Mouse (Mus musculus) embryonic facial prominence, embryonic 12.5 days (tissue): ENCODE data around the gene Prl7d1. TPM values are rescaled to one million over a fixed set of nuclear protein-coding genes. Genes with fewer than 3 reads are reported as not detected.
"Not testable (repeated sequence)": the region's sequence is repeated elsewhere in the genome, so short reads cannot be mapped to it uniquely, and the experiment has no call there.

Experiments used
- ATAC-seq: fragments of 200-750 bp; cut with Nextera tagmentation; 2 replicates; pipeline ENCODE4 v1.8.0; 2017; ENCODE audit not compliant: insufficient number of reproducible peaks, insufficient read depth, low FRiP score, low TSS enrichment
- H3K27ac ChIP-seq: fragments of 300-500 bp; sonication (generic); 2 replicates; pipeline ENCODE4 v1.5.1; 2016; ENCODE audit warnings: mild to moderate bottlenecking
- H3K27me3 ChIP-seq: fragments of 300-500 bp; sonication (generic); 2 replicates; pipeline ENCODE4 v1.6.1; 2016; ENCODE audit warnings: mild to moderate bottlenecking, moderate library complexity
- H3K36me3 ChIP-seq: fragments of 300-500 bp; sonication (generic); 2 replicates; pipeline ENCODE4 v1.6.1; 2016; ENCODE audit warnings: mild to moderate bottlenecking
- H3K4me1 ChIP-seq: fragments of 300-500 bp; sonication (generic); 2 replicates; pipeline ENCODE4 v1.6.1; 2016
- H3K4me2 ChIP-seq: fragments of 300-500 bp; sonication (generic); replicated peaks from 2 replicates; pipeline ENCODE4 v1.6.1; 2016; ENCODE audit warnings: mild to moderate bottlenecking, moderate library complexity
- H3K4me3 ChIP-seq: fragments of 300-500 bp; sonication (generic); 2 replicates; pipeline ENCODE4 v1.5.1; 2016; ENCODE audit warnings: mild to moderate bottlenecking
- H3K9ac ChIP-seq: fragments of 300-500 bp; sonication (generic); 2 replicates; pipeline ENCODE4 v1.6.1; 2016; ENCODE audit warnings: mild to moderate bottlenecking, moderate library complexity
- H3K9me3 ChIP-seq: fragments of 300-500 bp; sonication (generic); 2 replicates; pipeline ENCODE4 v1.6.1; 2016; ENCODE audit warnings: mild to moderate bottlenecking, moderate library complexity
- WGBS: fragments of 180-500 bp; shearing (Covaris S2); methylation state at CpG from one replicate; pipeline ENCODE4 v1.1.7; 2016; 5-methylcytosine and 5-hydroxymethylcytosine counted together
- polyA plus RNA-seq: library from polyadenylated mRNA; unstranded; fragments of >200 nt; fragmentation: Nextera tagmentation; extraction: Ambion mirVana; gene quantifications from 2 replicates; pipeline ENCODE4 v1.2.1, GENCODE M21; 2016

Prl7d1 gene
- not detected in 2 replicates for polyA plus RNA-seq

DNA sequence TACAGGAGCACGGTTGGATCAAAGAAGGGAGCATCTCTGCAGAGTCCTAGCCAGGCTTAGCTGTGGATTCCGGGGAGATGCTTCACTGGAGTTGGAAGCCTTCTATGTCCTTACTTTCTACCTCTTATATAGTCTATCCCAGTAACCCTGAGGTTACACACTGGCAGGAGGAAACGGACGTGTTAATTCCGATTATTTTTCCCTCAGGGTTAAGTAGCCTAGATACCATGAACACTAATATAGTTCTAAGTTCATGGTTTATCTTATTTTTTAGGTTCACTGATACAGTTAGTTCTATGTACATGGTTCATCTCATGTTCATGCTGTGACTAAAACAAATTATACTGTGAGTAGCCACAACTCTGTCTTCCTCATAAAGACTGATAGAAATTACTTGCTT lies at the start of gene Prl7d1:
Gene Prl7d1, minus strand, starts transcription at position 101 of the 400 bp plus-strand sequence.
- Histone ChIP-seq H3K36me3 (no peaks in the 10 kb centered on the region), H3K27ac (no peak within 1 kb of the TSS), H3K4me1 (no peaks in the 10 kb centered on the region), H3K9ac (no peak within 1 kb of the TSS), H3K4me2 (no peak within 1 kb of the TSS), H3K9me3 (no peaks in the 10 kb centered on the region), H3K27me3 (no peaks in the 10 kb centered on the region), H3K4me3 (no peak within 1 kb of the TSS)
- WGBS: 86% methylated on average over 5 of the region's 5 CpGs
- no peak for ATAC-seq

DNA sequence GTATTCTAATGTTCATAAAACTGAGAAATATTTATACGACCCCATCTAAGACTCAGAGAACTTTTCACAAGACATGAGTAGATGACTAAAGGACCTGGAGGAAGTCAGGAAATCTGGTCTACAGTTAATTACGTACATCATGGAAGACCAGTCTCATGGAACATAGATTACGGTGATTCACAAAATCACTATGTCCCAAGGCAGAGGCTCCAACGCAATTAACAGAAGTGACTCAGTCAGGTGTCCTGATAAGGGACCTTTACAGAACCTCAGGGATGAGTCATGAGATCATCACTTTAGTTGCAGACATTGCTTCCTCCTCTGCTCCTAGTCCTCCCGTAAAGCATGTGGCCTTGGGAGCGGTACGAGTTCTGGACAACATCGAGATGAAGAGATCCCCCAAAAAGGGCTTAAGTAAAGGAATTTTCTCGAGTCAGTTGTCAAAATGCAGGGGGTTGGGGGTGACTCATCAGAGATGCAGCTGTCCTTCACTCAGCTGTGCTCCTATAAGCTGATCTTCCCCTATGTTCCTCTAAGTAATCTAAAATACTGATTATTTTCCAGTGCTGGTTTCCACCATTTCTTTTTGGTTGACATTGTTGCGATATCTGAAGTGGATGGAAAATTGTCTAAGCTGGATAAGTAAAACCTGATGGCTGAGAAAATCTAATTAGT lies 18.1 kb upstream of the Prl7d1 start:
- Histone ChIP-seq H3K9ac (no peak overlapping the region), H3K36me3 (no peaks in the 10 kb centered on the region), H3K9me3 (no peaks in the 10 kb centered on the region), H3K27ac (no peak overlapping the region), H3K27me3 (no peaks in the 10 kb centered on the region), H3K4me3 (no peak overlapping the region), H3K4me1 (no peaks in the 10 kb centered on the region), H3K4me2 (no peak overlapping the region)
- 89% methylated on average over 10 of the region's 10 CpGs for WGBS
- no peak for ATAC-seq

DNA sequence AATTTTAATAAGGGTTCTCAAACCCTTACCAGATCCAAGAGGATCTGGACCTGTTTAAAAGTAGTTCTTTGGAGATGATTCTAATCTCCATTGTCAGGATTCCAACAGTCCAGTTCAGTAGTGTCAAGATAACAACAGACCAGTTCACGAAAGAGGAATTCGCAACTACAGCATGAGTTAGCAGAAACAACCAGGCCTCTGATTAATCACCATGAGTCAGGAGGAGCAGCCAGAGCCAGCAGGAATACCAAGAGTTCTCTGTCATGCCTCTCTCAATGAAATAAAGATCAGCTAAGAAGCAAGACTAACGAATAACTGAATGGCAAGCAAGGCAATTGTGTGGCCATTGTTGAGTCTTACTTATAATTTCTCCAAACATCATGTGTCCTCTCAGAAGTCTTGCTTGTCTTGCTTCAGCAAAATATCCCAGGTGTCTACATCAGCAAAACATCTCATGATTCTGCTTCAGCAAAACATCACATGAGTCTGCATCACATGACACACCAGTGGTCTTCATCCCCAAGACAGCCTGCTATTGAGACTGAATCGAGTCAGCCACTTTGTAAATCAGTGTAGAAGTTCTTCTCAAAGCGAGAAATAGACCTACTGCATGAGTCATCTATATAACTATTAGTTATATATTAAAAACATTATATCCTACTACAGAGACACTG lies 13.9 kb upstream of the Prl7d1 start:
- not testable (repeated sequence) for H3K9ac ChIP-seq, H3K4me3 ChIP-seq, H3K4me1 ChIP-seq, H3K9me3 ChIP-seq, H3K27ac ChIP-seq, H3K36me3 ChIP-seq, H3K27me3 ChIP-seq, H3K4me2 ChIP-seq, ATAC-seq
- WGBS: 91% methylated on average over 5 of the region's 5 CpGs

DNA sequence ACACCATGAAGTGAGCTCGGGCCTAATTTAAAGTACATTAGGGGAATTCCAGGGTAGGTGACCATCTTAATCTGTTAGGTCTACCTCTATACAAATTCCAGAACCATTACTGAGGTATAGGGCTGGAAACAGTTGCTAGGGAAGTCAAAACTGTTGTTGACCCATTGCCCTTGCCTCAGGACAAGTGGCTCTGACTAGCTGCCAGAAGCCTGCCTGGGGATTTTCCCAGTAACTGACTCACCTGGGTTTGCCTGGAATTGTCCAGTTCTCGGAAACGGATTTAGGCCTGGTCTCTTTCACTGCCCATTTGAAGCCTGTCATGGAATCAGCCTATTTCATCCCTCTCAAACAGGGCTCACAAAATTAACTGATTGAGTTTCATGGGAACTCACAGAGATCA lies 8.5 kb upstream of the Prl7d1 start:
- not testable (repeated sequence) for H3K36me3 ChIP-seq, H3K27me3 ChIP-seq, ATAC-seq, H3K4me3 ChIP-seq, H3K9ac ChIP-seq, H3K27ac ChIP-seq, H3K4me1 ChIP-seq, H3K9me3 ChIP-seq, H3K4me2 ChIP-seq
- WGBS: 84% methylated on average over 3 of the region's 3 CpGs

DNA sequence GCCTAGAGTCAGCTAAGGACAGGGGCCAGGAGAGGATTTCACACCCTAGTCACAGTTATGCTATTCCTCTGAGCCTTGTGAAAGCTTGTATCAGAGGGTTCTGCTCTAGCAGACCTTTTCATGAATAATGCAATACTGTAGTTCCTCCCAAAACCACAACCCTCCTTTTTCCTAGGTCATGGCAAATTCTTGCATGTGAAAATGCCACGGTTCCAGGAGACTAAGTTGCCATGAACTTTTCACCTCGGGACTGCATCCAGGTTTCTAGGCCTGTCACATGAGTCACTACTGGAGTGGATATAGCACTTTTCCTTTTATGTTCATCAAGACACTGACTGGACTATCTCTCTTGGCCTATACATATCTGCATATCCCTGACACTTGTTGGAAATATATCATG lies 10.0 kb downstream of the Prl7d1 start:
- WGBS: 60% methylated on average over 2 of the region's 2 CpGs
- Histone ChIP-seq H3K27ac (no peak overlapping the region), H3K4me1 (no peaks in the 10 kb centered on the region)

DNA sequence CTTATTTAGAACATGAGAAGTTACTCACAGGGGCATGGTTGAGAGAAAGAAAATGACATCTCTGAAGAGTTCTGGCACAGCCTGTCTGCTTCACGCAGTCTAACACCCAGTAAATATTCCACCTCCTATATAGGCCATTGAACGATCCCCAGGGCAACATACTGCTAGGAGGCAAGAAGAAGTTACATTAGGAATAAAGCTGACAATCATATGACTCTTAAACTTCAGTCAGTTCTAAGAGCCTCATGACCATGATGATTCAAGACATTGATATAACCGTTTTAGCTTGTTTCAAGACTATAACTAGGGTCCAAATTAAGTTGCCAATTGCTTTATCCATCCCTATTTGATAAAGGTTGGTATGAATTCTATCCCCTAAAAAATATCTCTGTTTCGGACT lies 48.6 kb downstream of the Prl7d1 start, which contains the start of gene Prl7a2:
Gene Prl7a2, minus strand, starts transcription at position 101 of the 400 bp plus-strand sequence.
- no peaks in the 10 kb centered on the region for H3K36me3 ChIP-seq
- H3K9ac ChIP-seq: no peak within 1 kb of the TSS
- no peak within 1 kb of the TSS for H3K27ac ChIP-seq
- H3K27me3 ChIP-seq: no peaks in the 10 kb centered on the region
- no peak within 1 kb of the TSS for H3K4me3 ChIP-seq
- H3K4me2 ChIP-seq: no peak within 1 kb of the TSS
- no peaks in the 10 kb centered on the region for H3K4me1 ChIP-seq
- 85% methylated on average over 4 of the region's 4 CpGs for WGBS
- no peaks in the 10 kb centered on the region for H3K9me3 ChIP-seq
- ATAC-seq: no peak

More for the DNA sequence above, 10.0 kb downstream of the Prl7d1 start:
- Histone ChIP-seq H3K27me3 (no peaks in the 10 kb centered on the region), H3K9me3 (no peaks in the 10 kb centered on the region), H3K9ac (no peak overlapping the region), H3K4me3 (no peak overlapping the region), H3K4me2 (no peak overlapping the region), H3K36me3 (no peaks in the 10 kb centered on the region)
- no peak for ATAC-seq

DNA sequence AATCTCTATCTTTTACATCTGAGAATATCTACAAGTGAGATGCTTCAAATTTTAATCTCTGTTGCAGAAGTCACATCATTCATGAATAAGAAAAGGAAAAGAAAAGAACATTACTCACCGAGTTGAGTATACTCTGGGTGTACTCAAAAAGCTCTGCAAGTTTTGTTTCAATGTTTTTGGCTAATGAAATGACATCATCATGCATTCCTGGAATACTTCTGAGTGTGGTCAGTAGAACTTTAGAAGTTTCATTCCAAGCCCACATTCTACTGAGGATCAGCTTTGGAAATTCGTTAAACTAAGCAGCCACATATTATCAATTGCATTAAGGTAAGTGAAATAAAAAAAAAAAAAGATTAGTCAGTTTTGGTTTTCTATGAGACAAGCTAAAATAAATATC lies 55.8 kb downstream of the Prl7d1 start:
- Histone ChIP-seq H3K4me3 (no peak overlapping the region), H3K9ac (no peak overlapping the region), H3K27me3 (no peaks in the 10 kb centered on the region), H3K9me3 (no peaks in the 10 kb centered on the region), H3K4me2 (no peak overlapping the region), H3K36me3 (no peaks in the 10 kb centered on the region), H3K4me1 (no peaks in the 10 kb centered on the region), H3K27ac (no peak overlapping the region)
- 78% methylated on average over 2 of the region's 2 CpGs for WGBS
- no peak for ATAC-seq

Other genes starting within 250 kb of the Prl7d1 start
- gene Prl8a8, start 203.5 kb downstream of the Prl7d1 start, polyA plus RNA-seq: not detected in 2 replicates
- not detected in 2 replicates for gene Prl8a9, start 152.1 kb downstream of the Prl7d1 start, polyA plus RNA-seq
- not detected in 2 replicates for gene Prl8a1, start 134.6 kb downstream of the Prl7d1 start, polyA plus RNA-seq
- gene Prl7b1, start 106.2 kb downstream of the Prl7d1 start, polyA plus RNA-seq: not detected in 2 replicates
- not detected in 2 replicates for gene Prl7a1, start 74.2 kb downstream of the Prl7d1 start, polyA plus RNA-seq
- gene Prl7a2, start 48.7 kb downstream of the Prl7d1 start, polyA plus RNA-seq: not detected in 2 replicates
- gene Prl7c1, start 64.1 kb upstream of the Prl7d1 start, polyA plus RNA-seq: not detected in 2 replicates
- gene Prl2a1, start 84.9 kb upstream of the Prl7d1 start, polyA plus RNA-seq: not detected in 2 replicates
- gene Prl2c1, start 132.6 kb upstream of the Prl7d1 start, polyA plus RNA-seq: not detected in 2 replicates